Mouse (Mus musculus) thymus, postnatal 25 days (tissue): ENCODE measurements around the gene Nmnat1.
"Not testable (repeated sequence)": the region's sequence is repeated elsewhere in the genome, so short reads cannot be mapped to it uniquely, and the experiment has no call there.

Experiments used
- DNase-seq: peaks from one replicate; pipeline ENCODE4 v3.0.0; 2022

Nmnat1 gene

DNA sequence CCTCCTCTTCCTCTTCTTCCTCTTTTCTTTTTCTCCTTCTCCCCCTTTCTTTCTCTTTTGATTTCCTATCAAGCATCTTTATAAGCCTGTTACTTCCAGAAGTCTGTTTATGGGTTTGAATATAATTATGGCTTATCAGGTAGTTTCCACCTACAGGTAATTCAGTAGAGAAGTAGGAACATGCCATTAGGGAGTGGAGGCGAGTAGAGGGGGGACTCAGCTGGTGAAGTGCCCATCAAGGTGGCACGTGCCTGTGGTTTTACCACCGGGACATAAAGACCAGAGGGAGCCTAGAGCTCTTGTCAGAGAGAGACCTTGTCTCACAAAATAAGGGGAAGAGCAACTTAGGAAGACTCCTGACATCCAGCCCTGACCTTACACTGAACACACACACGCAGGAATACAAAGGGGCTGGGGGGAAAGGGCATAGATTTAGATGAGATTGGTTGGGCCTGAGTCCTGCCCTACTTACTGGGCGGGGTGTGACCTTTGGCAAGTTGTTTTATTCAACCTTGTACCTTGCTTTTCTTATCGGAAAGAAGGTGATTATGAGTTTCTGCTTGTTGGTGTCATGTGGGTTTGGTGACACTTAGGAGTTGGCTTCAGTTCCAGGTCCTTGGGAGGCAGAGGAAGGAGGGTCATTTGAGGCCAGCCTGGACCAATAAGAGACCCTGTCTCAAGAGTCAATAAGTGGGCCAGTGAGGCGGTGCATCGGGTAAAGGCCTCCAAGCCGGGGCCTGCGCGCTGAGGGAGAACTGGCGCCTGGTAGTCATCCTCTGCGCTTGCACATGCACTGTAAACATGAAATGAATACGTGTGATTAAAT, 4.6 kb upstream of the Nmnat1 start:
- DNase-seq = no peak

DNA sequence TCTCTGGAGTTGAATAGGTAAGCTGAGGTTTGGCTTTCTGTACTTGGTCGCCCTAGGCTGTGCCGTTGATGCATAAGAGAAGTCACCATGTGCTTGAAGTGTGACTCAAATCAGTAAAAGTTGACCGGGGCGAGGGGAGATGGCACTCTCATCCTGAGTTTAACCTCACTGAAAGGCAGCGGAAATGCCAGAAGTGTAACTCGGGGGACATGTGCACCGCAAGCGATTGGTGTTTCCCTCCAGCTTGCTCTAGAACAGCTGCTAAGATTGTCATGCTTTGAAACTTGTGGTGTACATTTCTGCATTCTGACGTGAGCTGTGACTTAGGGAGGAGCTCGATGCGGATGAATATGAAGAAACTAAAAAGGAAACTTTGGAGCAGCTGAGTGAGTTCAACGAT, 2.7 kb upstream of the Nmnat1 start:
- DNase-seq = no peak

DNA sequence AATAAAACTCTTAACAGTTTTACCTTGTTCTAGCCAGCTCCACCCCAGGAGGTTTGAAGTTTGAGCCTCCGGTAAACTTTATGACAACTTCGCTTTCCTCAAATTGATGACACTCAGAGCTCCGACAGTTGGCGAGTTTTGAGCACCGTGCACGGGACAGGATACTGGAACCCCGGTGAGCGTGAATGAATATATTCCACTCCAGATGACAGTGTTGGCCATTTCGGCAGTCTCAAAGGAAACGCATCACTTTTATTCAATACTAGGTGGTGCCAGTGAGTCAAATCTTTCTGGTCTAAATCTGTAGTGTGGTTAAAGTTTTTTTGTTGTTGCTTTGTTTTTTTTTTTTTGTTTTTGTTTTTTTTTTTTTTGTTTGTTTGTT, 814 bp upstream of the Nmnat1 start:
- DNase-seq = peak; percentile 46

DNA sequence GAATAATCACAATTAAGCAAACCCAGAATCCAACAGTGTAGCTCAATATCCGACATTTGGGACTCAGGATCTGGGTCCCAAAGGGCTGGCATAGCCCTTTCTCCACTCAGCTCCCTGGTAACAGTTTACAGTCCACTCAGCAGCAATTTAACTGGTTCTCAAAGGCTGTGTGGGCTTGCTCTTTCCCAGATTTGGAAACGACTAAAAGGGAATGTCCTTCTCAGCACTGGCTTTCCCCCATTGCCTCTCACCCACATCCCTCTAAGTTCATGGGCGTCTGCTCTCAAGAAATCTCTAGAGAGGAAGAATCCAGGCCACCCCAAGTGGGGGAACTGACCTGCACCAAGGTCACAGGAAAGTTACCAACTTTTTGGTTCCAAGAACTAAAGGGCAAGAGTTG, 436 bp downstream of the Nmnat1 start:
- DNase-seq = no peak

DNA sequence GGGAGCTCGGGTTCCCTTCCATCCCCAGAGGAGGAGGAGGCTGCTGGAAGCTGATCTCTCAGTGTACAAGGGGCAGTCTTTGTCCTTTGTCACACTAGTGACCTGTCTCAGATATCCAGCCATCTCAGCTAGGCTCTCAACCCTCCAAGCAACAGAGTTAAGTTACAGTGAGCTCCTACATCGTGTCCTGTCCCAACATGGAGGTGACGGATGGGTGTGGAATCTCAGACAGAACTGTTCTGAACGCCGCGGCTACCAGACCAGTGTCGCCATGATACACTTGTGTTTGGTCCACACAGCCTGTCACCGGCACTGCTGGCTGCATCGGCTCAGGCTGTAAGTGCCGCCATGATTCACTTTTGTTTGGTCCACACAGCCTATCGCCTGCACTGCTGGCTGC, 7.9 kb downstream of the Nmnat1 start, which contains the start of gene Tmem274:
TSS of gene Tmem274 (plus strand) at position 301 of the 400 bp plus-strand sequence.
- DNase-seq = no peak

DNA sequence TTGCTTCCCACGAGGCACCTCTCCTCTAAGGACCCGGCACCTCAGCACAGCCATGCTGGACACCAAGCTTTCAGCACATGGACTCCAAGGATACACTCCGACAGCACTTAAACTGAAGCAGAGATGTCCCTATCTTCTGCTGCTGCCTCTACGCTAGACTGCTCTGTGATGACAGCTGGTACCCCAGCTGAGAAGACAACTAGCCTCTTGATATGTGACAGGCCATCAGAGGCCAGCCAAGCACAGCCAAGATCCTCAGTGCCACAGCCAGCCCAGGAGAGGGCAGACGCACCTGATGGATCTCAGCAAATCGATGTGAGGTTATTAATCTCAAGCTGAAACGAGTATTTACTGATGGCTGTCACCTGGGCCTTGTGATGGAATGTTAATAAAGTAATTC, 9.9 kb downstream of the Nmnat1 start:
- no peak for DNase-seq

DNA sequence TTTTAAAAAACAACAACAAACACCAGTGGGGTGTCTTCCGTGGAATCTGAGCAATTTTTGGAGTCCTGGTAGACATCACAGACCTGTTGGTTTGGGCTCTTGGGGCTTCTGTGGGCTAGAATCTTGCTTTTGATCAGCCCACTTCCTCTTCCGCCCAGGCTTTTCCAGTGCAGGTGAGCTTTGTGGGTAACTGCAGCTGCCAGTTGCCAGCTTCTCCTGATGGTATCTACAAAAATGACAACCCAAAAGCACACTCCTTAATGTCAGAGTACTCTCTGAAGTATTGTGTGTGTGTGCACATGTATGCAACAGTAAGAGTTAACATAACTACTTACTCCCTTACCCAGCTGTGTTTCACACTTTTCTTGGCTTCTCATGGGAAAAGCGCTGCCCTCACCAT, 15.4 kb downstream of the Nmnat1 start:
- DNase-seq = peak; percentile 88

DNA sequence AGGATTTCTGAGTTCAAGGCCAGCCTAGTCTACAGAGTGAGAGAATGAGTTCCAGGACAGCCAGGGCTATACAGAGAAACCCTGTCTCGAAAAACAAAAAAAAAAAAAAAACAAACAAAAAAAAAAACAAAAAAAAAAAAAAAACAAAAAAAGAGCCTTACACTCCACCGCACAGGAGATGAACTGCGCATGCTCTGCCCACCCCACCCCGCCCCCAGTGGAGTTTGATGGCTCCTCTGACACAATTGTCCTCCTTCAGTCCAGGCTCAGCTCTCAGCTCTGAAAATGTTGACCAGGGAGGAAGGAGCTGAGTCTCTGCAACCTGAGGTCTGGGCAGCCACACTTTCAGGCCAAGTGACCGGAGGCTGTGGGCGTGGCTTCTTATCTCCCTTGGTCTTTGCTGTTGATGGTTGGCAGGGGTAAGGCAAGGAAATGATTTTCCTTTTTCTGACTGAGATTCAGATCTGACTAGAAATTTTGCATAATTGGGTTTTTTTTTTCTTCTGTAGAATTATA, 21.5 kb downstream of the Nmnat1 start:
- no peak for DNase-seq

DNA sequence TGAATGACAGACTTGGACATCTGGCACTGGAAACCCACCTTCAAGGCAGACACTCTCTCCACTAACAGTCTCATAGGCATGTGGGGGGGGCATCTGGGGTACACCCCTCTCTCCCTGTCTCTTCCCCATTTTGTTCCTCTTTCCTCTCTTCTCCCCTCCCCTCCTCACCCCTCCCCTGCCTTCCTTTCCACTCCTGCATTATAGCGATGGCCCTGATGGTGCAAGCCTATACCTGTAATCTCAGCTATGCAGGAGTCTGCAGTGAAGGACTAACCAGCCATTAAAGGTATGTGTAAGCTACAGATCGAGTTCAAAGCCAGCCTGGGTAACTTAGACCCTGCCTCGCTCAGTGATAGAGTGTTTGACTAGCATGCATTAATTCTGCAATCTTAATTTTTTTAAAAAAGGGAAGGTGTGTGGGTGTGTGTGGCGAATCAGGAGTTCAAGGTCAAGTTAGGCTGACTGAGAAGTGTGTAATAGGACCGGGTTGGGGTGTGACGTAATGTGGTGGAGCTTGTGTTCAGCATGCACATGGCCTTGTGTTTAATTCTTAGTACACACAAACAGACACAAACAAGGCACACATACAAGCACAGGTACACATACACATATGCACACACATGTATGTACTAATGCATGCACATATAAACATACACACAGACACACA, 22.6 kb downstream of the Nmnat1 start:
- no peak for DNase-seq

DNA sequence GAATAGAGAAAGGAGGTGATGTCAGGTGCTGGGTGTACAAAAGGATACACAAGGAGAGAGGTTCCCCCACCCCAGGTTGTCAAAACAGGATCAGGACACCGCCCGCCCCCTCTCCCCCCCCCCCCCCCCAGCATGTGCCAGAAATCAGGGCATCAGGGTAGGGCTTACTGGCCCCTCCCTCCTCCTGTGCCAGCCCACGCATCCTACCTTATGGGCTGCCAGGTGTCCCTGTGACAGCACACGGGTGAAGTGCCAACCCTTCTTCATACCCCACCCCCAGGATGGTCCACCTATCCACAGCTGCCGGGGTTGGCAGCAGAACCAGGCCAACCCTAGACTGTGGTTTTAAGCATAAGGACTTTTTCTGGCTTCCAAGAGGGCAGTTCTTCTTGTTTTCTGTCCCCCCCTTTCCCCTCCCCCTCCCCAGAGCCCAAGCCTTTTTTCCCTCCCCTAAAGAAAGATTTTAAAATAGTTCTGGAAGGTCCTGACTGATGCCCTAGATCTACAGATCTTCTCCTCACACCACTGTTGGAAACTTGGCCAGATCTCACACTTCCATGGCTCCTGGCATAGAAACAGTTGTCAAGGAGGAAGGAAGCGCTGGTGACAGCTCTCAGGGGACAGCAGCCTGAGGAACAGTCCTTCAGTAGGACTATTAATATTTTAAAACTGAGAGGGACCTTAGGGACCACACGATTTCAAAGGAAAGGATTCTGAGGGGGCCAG, 23.3 kb downstream of the Nmnat1 start:
- DNase-seq = no peak

DNA sequence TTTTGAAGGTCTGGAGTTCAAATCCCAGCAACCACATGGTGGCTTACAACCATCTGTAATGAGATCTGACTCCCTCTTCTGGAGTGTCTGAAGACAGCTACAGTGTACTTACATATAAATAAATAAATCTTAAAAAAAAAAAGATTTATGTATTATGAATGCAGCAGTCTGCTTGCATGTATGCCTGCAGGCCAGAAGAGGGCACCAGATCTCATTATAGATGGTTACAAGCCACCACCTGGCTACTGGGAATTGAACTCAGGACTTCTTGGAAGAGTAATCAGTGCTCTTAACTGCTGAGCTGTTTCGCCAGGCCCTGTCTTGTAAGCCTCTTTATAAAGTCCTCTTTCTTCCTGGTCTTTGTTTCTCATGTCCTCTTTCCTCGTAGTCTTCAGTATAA, 24.5 kb downstream of the Nmnat1 start:
- DNase-seq = not testable (repeated sequence)

DNA sequence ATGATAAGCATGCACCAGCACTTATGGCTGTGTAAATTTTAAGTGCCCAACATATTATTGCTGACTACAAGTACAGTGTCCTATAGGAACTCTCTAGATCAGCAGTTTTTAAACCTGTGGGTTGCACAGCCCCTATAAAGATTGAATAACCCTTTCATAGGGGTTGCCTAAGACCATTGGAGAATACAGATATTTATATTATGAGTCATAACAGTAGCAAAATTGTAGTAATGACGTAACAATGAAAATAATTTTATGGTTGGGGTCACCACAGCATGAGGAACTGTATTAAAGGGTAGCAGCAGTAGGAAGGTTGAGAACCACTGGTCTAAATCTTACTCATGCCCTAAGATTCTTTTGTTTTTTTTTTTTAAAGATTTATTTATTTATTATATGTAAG, 25.6 kb downstream of the Nmnat1 start:
- no peak for DNase-seq

DNA sequence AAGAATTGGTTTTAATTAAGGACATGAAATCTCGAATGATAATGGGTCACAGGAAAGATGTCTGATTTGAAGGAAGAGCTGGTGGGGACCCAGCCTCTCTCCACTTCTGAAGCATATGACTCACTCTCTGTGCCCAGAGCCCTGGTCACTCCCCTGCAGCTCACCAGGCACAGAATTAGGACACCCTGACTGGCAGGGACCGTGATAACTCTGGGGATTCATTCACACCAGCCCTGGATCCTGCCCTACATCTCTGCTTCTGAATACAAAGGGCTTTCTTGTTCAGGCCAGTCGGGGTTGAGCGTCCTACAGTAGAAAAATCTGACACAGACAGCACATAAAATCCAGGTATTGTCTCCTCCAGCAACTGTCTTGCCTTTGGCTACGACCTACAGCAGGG, 26.5 kb downstream of the Nmnat1 start:
- no peak for DNase-seq

DNA sequence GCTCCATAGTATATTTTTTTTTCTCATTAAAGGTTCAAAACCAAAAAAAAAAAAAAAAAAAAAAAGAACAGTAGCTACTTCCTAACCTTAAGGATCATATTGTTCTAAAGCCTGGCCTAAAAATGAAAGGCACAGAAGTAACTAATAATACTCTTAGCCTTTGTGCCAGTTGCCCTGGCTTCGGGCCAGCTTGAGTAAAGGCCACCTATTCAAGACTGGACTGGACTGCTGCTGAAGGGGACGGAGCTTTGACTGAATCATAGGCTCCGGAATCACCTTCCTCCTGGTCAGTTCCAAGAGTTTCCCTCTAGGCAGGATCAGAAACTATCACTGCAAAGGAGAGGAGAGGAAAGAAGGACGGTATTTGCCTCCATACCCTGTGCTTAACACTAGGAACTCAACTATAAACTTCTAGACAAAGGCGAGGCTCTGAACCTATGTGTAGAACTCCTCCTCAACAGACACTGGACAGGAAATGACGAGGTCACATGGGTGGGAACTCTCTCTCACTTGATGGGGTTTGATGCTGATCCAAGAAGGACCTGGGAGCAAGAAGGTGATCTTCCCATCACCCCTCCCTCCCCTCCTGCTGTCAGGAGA, 27.1 kb downstream of the Nmnat1 start:
- DNase-seq = no peak

DNA sequence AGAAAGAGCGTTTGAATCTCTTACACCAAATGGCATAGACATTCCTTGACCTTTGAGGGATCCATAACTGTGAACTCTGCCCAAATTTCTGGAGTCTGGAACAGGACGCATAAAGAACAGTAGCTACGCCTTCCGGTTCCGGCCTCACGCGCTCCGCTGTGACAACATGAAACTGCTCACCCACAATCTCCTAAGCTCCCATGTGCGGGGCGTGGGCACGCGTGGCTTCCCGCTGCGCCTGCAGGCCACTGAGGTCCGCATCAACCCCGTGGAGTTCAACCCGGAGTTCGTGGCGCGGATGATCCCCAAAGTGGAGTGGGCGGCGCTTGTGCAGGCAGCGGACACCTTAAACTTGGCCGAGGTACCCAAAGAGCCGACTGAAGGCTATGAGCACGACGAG, 27.8 kb downstream of the Nmnat1 start:
- not testable (repeated sequence) for DNase-seq

DNA sequence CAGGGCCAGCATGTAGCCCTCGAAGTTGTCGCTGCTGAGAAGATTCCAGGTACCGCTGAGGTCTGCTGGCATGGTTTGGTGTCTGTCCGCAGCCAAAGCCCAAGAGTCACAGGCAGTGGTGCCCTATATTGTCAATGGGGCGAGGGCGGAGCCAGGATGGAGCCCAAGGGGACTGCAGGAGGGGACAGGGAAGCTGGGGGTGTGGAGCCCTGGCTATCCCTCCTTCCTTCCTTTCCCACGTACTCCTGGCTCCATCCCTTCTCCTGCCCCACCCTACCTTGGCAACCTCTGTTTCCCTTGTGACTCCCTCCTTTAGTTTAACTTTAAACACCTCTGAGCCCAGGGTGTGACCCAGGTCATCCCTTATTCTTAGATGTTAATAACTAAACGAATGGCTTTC, 30.1 kb downstream of the Nmnat1 start, which contains the start of gene Rbp7:
TSS of gene Rbp7 (minus strand) at position 100 of the 400 bp plus-strand sequence.
- no peak for DNase-seq

DNA sequence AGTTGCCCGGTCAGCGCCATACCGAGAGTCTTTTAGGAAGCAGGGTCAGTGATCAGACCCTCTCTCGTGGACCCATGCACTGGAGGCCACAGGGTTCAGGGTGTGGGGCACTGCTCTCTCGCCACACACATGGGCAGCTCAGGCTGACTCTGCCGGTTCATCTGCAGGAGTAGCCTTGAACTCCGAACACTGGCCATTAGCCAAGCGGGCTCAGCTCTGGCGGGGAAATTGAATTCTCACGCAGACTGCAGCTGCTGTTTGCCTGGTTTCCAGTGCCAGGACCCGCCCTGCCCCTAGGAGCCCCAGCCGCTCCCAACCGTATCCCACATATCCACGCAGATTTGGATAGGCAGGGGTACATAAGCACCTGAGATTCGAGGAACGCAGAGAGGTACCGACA, 30.7 kb downstream of the Nmnat1 start:
- DNase-seq = no peak

DNA sequence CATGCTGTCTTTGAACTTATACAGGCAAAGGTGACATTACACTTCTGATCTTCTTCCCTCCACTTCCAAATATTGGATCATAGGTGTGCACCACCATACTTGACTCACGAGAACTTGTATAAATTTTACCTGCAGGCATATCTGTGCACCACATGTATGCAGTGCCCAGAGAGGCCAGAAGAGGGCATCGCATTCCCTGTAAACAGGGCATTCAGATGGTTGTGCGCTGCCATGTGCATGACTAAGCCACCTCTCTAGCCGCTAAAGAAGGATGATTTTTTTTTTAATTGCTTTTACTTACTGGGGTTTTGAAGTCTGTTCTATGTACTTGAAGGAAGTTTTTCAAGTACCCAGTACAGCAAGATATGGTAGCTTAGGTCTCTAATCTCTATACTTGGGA, 31.3 kb downstream of the Nmnat1 start:
- DNase-seq = peak; percentile 85

DNA sequence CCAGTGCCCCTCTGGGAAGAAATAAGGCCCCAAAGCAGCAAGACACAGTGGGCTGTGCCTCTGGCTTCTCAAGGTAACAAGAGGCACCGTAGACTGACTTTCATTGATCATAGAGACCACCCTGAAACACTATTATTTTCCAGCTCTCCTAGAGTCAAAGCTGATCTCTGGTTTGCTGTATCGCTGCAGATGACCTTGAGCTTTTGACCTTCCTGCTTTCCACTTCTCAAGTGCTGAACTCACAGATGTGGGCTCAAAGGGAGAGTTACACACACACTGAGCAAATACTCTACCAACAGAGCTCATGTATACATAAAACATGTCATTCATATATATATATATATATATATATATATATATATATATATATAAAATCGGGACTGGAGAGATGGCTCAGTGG, 34.4 kb downstream of the Nmnat1 start:
- no peak for DNase-seq

DNA sequence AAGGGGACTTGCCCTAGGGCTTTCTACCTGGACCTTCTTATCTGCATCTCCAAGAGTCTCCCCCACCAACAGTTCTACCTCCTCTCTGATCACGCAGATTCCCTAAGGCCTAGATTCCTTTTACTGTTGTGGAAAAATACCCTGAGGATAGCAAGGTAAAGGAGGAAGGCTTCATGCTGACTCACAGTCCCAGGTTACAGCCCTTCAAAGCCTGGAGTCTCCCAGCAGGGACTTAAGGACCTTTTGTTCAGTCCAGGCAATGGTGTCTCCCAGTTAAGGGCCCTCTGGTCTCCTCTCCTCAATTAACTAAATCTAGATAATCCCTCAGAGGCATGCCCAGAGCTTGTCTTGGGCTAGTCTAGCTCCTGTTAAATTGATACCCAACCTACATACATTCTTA, 38.7 kb downstream of the Nmnat1 start:
- no peak for DNase-seq

DNA sequence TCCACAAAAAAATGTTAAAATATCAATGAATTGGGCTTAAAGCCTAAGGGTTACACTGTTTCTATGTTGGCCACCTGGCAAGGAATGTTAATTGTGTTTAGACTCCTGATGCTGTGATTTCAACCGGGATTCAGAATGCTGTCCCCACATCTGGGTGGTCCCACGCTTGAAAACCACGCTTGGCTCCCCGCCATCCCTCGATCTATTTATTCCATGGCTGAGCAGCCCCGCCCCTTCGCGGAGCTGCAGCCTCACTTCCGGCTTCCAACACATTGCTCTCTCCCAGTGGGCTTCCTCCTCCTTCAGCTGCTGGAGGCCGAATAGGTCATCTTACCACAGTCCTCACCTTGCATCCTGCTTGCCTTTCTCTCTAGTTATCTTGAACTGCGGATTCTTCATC, 39.1 kb downstream of the Nmnat1 start:
- peak; percentile 40 for DNase-seq

DNA sequence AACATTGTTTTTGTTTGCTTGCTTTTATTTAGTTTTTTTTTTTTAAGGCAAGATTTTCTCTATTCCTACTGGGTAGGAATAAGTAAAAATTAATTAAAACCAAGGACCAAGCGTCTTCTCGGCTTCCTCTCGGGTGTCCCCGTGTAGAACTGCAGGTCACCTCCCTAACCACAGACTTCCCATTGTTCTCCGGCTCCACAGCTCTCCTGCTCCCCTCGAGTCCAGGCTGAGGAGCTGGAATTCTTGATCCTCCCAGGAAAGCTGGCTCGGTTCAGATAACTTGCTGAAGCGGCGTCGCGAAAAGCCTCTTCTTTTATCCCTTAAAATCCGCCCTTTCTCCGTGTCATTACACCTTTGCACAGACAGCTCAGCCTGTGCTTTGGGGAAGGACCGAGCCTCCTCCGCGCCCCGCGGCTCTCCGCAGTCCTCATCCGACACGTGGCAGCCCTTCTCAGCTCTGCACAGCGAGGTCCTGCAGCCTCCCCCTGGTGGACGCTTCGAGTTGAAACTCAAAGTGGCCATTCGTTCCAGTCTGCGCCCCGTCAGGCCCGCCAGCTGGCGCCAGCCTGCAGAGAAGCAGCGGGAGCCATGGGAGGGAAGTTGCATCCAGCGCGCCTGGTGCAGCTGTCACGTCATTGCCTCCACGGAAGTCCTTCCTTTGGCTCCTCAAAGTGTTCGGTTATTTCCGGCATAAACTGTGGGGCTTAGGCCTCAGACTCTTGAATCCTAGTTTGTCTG, 39.9 kb downstream of the Nmnat1 start:
- DNase-seq = peak; percentile 87
